Mouse (Mus musculus) hindbrain, embryonic 12.5 days (tissue): Measurements from ENCODE around the gene Clec2l. TPM values are rescaled to one million over a fixed set of nuclear protein-coding genes. Genes with fewer than 3 reads are reported as not detected.
A peak's percentile ranks its signal among the peaks of the same experiment; 100 is the strongest.

ENCODE experiments used
- ATAC-seq: fragments of 200-750 bp; cut with Nextera tagmentation; 2 replicates; pipeline ENCODE4 v1.8.0; 2017; ENCODE audit warnings: moderate TSS enrichment; ENCODE audit not compliant: low FRiP score
- H3K27ac ChIP-seq: fragments of 300-500 bp; sonication (generic); 2 replicates; pipeline ENCODE4 v1.5.1; 2016; ENCODE audit warnings: mild to moderate bottlenecking
- H3K27me3 ChIP-seq: fragments of 300-500 bp; sonication (generic); 2 replicates; pipeline ENCODE4 v1.6.1; 2016; ENCODE audit warnings: mild to moderate bottlenecking
- H3K36me3 ChIP-seq: fragments of 300-500 bp; sonication (generic); 2 replicates; pipeline ENCODE4 v1.6.1; 2016; ENCODE audit warnings: mild to moderate bottlenecking
- H3K4me1 ChIP-seq: fragments of 300-500 bp; sonication (generic); 2 replicates; pipeline ENCODE4 v1.6.1; 2016
- H3K4me2 ChIP-seq: fragments of 300-500 bp; sonication (generic); replicated peaks from 2 replicates; pipeline ENCODE4 v1.6.1; 2016; ENCODE audit warnings: mild to moderate bottlenecking
- H3K4me3 ChIP-seq: fragments of 300-500 bp; sonication (generic); 2 replicates; pipeline ENCODE4 v1.5.1; 2016; ENCODE audit warnings: mild to moderate bottlenecking
- H3K9ac ChIP-seq: fragments of 300-500 bp; sonication (generic); 2 replicates; pipeline ENCODE4 v1.6.1; 2016; ENCODE audit warnings: mild to moderate bottlenecking, moderate library complexity
- H3K9me3 ChIP-seq: fragments of 300-500 bp; sonication (generic); replicated peaks from 2 replicates; pipeline ENCODE4 v1.6.1; 2016; ENCODE audit warnings: mild to moderate bottlenecking
- WGBS: fragments of 180-500 bp; shearing (Covaris S2); methylation state at CpG from one replicate; pipeline ENCODE4 v1.1.7; 2016; 5-methylcytosine and 5-hydroxymethylcytosine counted together
- polyA plus RNA-seq: library from polyadenylated mRNA; unstranded; fragments of >200 nt; fragmentation: Nextera tagmentation; extraction: Ambion mirVana; gene quantifications from 2 replicates; pipeline ENCODE4 v1.2.1, GENCODE M21; 2016

Gene Clec2l
- polyA plus RNA-seq, 1 experiment from 2014 or later, result 4.8 TPM

- Histone ChIP-seq H3K9ac (no peak overlapping the region), H3K4me3 (no peak overlapping the region), H3K9me3 (no peaks in the 10 kb centered on the region), H3K27ac (no peak overlapping the region), H3K4me1 (no peaks in the 10 kb centered on the region), H3K27me3 (no peaks in the 10 kb centered on the region), H3K36me3 (peaks cover 87% of the 10 kb centered on the region), H3K4me2 (no peak overlapping the region)
- WGBS, result 56% methylated on average over 2 of the region's 2 CpGs
- ATAC-seq, result no peak
Observed at GRCm38 (mm10) chr6:38701421-38701820, 38.6 kb downstream of the Clec2l start.

- H3K4me2 ChIP-seq, result no peak overlapping the region
- H3K4me3 ChIP-seq, result no peak overlapping the region
- H3K36me3 ChIP-seq, result peaks cover 88% of the 10 kb centered on the region
- WGBS, result 56% methylated on average over 6 of the region's 6 CpGs
- no peaks in the 10 kb centered on the region for H3K27me3 ChIP-seq
- H3K27ac ChIP-seq, result no peak overlapping the region
- no peak overlapping the region for H3K9ac ChIP-seq
- no peaks in the 10 kb centered on the region for H3K4me1 ChIP-seq
- ATAC-seq, result no peak
- H3K9me3 ChIP-seq, result no peaks in the 10 kb centered on the region
Observed at GRCm38 (mm10) chr6:38702810-38703399, 40.0 kb downstream of the Clec2l start.

- 93% methylated on average over 6 of the region's 6 CpGs for WGBS
- Histone ChIP-seq H3K9ac (no peak overlapping the region), H3K27ac (no peak overlapping the region), H3K4me3 (no peak overlapping the region), H3K4me1 (no peaks in the 10 kb centered on the region), H3K4me2 (no peak overlapping the region), H3K27me3 (no peaks in the 10 kb centered on the region), H3K36me3 (peaks cover 85% of the 10 kb centered on the region), H3K9me3 (no peaks in the 10 kb centered on the region)
- ATAC-seq, result no peak
Observed at GRCm38 (mm10) chr6:38703526-38703925, 40.7 kb downstream of the Clec2l start.

GRCm38 (mm10) chr6:38704264-38704984 is 41.6 kb downstream of the Clec2l start:
- no peak overlapping the region for H3K27ac ChIP-seq
- no peak overlapping the region for H3K9ac ChIP-seq
- no peaks in the 10 kb centered on the region for H3K27me3 ChIP-seq
- peaks cover 84% of the 10 kb centered on the region for H3K36me3 ChIP-seq
- H3K4me3 ChIP-seq, result no peak overlapping the region
- no peaks in the 10 kb centered on the region for H3K4me1 ChIP-seq
- ATAC-seq, result no peak
- no peak overlapping the region for H3K4me2 ChIP-seq
- H3K9me3 ChIP-seq, result no peaks in the 10 kb centered on the region
- WGBS, result 85% methylated on average over 7 of the region's 7 CpGs

- Histone ChIP-seq H3K4me1 (no peaks in the 10 kb centered on the region), H3K9me3 (no peaks in the 10 kb centered on the region), H3K27me3 (no peaks in the 10 kb centered on the region), H3K9ac (no peak overlapping the region), H3K27ac (no peak overlapping the region), H3K36me3 (peaks cover 88% of the 10 kb centered on the region), H3K4me2 (no peak overlapping the region), H3K4me3 (no peak overlapping the region)
- WGBS, result 96% methylated on average over 3 of the region's 3 CpGs
- ATAC-seq, result no peak
Observed at GRCm38 (mm10) chr6:38710449-38710848, 47.6 kb downstream of the Clec2l start.

GRCm38 (mm10) chr6:38713957-38714898 is 51.4 kb downstream of the Clec2l start:
- no peak overlapping the region for H3K9ac ChIP-seq
- no peak for ATAC-seq
- no peaks in the 10 kb centered on the region for H3K4me1 ChIP-seq
- H3K4me2 ChIP-seq, result no peak overlapping the region
- H3K36me3 ChIP-seq, result peaks cover 96% of the 10 kb centered on the region
- no peak overlapping the region for H3K4me3 ChIP-seq
- no peak overlapping the region for H3K27ac ChIP-seq
- no peaks in the 10 kb centered on the region for H3K27me3 ChIP-seq
- H3K9me3 ChIP-seq, result no peaks in the 10 kb centered on the region
- 88% methylated on average over 19 of the region's 19 CpGs for WGBS

- Histone ChIP-seq H3K4me3 (no peak overlapping the region), H3K27me3 (no peaks in the 10 kb centered on the region), H3K9me3 (no peaks in the 10 kb centered on the region), H3K27ac (no peak overlapping the region), H3K36me3 (peaks cover 94% of the 10 kb centered on the region), H3K4me2 (no peak overlapping the region), H3K9ac (no peak overlapping the region), H3K4me1 (peaks cover 4% of the 10 kb centered on the region; the same call in 1 of the 2 replicates)
- ATAC-seq, result no peak
- WGBS, result 94% methylated on average over 16 of the region's 16 CpGs
Observed at GRCm38 (mm10) chr6:38715881-38716280, 53.0 kb downstream of the Clec2l start.

- Histone ChIP-seq H3K27ac (no peak overlapping the region), H3K9ac (no peak overlapping the region), H3K9me3 (no peaks in the 10 kb centered on the region), H3K36me3 (peaks cover 75% of the 10 kb centered on the region), H3K27me3 (no peaks in the 10 kb centered on the region), H3K4me2 (no peak overlapping the region), H3K4me1 (peaks cover 4% of the 10 kb centered on the region; the same call in 1 of the 2 replicates), H3K4me3 (no peak overlapping the region)
- ATAC-seq, result no peak
- WGBS, result 92% methylated on average over 7 of the region's 7 CpGs
Observed at GRCm38 (mm10) chr6:38718625-38719024, 55.8 kb downstream of the Clec2l start.

- peak; percentile 69; the same call in 1 of the 2 replicates for ATAC-seq
- no peak overlapping the region for H3K4me3 ChIP-seq
- no peak overlapping the region for H3K27ac ChIP-seq
- no peaks in the 10 kb centered on the region for H3K27me3 ChIP-seq
- H3K9me3 ChIP-seq, result no peaks in the 10 kb centered on the region
- H3K4me2 ChIP-seq, result no peak overlapping the region
- WGBS, result 53% methylated on average over 6 of the region's 6 CpGs
- no peak overlapping the region for H3K9ac ChIP-seq
- H3K36me3 ChIP-seq, result peaks cover 70% of the 10 kb centered on the region
- H3K4me1 ChIP-seq, result peaks cover 4% of the 10 kb centered on the region; the same call in 1 of the 2 replicates
Observed at GRCm38 (mm10) chr6:38719229-38719628, 56.4 kb downstream of the Clec2l start.

- Histone ChIP-seq H3K4me3 (no peak overlapping the region), H3K9me3 (no peaks in the 10 kb centered on the region), H3K4me1 (peaks cover 4% of the 10 kb centered on the region; the same call in 1 of the 2 replicates), H3K4me2 (no peak overlapping the region), H3K27me3 (no peaks in the 10 kb centered on the region), H3K27ac (no peak overlapping the region), H3K36me3 (peaks cover 56% of the 10 kb centered on the region), H3K9ac (no peak overlapping the region)
- ATAC-seq, result no peak
- WGBS, result 85% methylated on average over 1 of the region's 1 CpGs
Observed at GRCm38 (mm10) chr6:38721361-38721760, 58.5 kb downstream of the Clec2l start.

GRCm38 (mm10) chr6:38725515-38725914 is 62.6 kb downstream of the Clec2l start:
- no peaks in the 10 kb centered on the region for H3K9me3 ChIP-seq
- no peak overlapping the region for H3K4me3 ChIP-seq
- no peaks in the 10 kb centered on the region for H3K27me3 ChIP-seq
- peaks cover 7% of the 10 kb centered on the region; the same call in 1 of the 2 replicates for H3K4me1 ChIP-seq
- ATAC-seq, result no peak
- WGBS, result 92% methylated on average over 3 of the region's 3 CpGs
- H3K27ac ChIP-seq, result no peak overlapping the region
- H3K9ac ChIP-seq, result no peak overlapping the region
- H3K36me3 ChIP-seq, result peaks cover 38% of the 10 kb centered on the region
- H3K4me2 ChIP-seq, result no peak overlapping the region
